Mouse (Mus musculus): ENCODE measurements around the gene Sync. TPM values are rescaled to one million over a fixed set of nuclear protein-coding genes. Genes with fewer than 3 reads are reported as not detected.
A peak's percentile ranks its signal among the peaks of the same experiment; 100 is the strongest.

Gene Sync
- total and polyA plus RNA-seq, 3 experiments = 0.31 to 0.43 TPM; not detected in 1

- TF ChIP-seq MXI1 (IDR thresholded peaks at IDR 0.05; ENCODE audit: low read depth, low read length) = peak; percentile 64; the same call in 1 of the 2 replicates
- TF ChIP-seq EP300 (IDR thresholded peaks at IDR 0.05; ENCODE audit: low read depth in 1 of 2, low read length in 2 of 2) = 0 out of 4 replicates have a peak, but pooled peaks of 1 of the 2 experiments have one; percentile 27
- TF ChIP-seq CTCF (IDR thresholded peaks at IDR 0.05 in 2 of 3, conservative IDR thresholded peaks at IDR 0.05 in 1 of 3; ENCODE audit: control insufficient read depth in 1 of 3, insufficient read depth in 1 of 3, low read depth in 2 of 3, low read length in 3 of 3, poor library complexity in 1 of 3, severe bottlenecking in 1 of 3) = no peak
- TF ChIP-seq TAL1 (IDR thresholded peaks at IDR 0.05; ENCODE audit: low read length) = no peak
- TF ChIP-seq POLR2AphosphoS2 (IDR thresholded peaks at IDR 0.05; ENCODE audit: low read length) = peak; percentile 44; the same call in 1 of the 2 replicates
- TF ChIP-seq ELF1 (IDR thresholded peaks at IDR 0.05; ENCODE audit: low read depth, low read length) = peak; percentile 92
- TF ChIP-seq MAFK (IDR thresholded peaks at IDR 0.05; ENCODE audit: borderline replicate concordance, low read depth, low read length) = no peak
- no peak for TF ChIP-seq POLR2AphosphoS5 (IDR thresholded peaks at IDR 0.05; ENCODE audit: borderline replicate concordance, low read depth, low read length)
- no peak for TF ChIP-seq MEF2A (IDR thresholded peaks at IDR 0.05; ENCODE audit: extremely low read depth, insufficient replicate concordance, low read depth, low read length, poor library complexity, severe bottlenecking)
- TF ChIP-seq ZC3H11A (IDR thresholded peaks at IDR 0.05; ENCODE audit: low read depth, low read length) = no peak; the same call in 1 of the 2 replicates
- no peak for TF ChIP-seq JUND (IDR thresholded peaks at IDR 0.05; ENCODE audit: low read depth, low read length)
- TF ChIP-seq GABPA (IDR thresholded peaks at IDR 0.05; ENCODE audit: low read depth, low read length) = no peak
- TF ChIP-seq ZNF384 (IDR thresholded peaks at IDR 0.05; ENCODE audit: low read depth, low read length) = no peak
- peak; percentile 59; the same call in 1 of the 2 replicates for TF ChIP-seq KAT2A (conservative IDR thresholded peaks at IDR 0.05; ENCODE audit: low read depth, low read length)
- peak; percentile 95 for TF ChIP-seq CHD1 (IDR thresholded peaks at IDR 0.05; ENCODE audit: low read depth, low read length)
- peak; percentile 80 for TF ChIP-seq ZMIZ1 (IDR thresholded peaks at IDR 0.05; ENCODE audit: low read depth, low read length)
Measured at GRCm38 (mm10) chr4:129335216-129336074, 48.0 kb downstream of the Sync start, which contains the start of the genes Rbbp4 and Zbtb8os (continued).

- no peaks in the 10 kb centered on the region for H3K27me3 ChIP-seq (ENCODE audit: control insufficient read depth in 1 of 2, insufficient read depth in 2 of 2, low read length in 2 of 2)
- no peak for DNase-seq (ENCODE audit: low read depth, low spot score)
- peaks cover 3 to 11% of the 10 kb centered on the region in 2 experiments for H3K4me1 ChIP-seq (ENCODE audit: control insufficient read depth in 1 of 2, insufficient read depth in 2 of 2, low read length in 2 of 2)
- H3K9ac ChIP-seq (ENCODE audit: control insufficient read depth, low read depth, low read length, poor library complexity, severe bottlenecking) = peak overlapping the region; percentile 97
- peak overlapping the region; percentile 99 for H3K27ac ChIP-seq (ENCODE audit: control insufficient read depth, low read depth, low read length)
- peaks cover 9 to 35% of the 10 kb centered on the region in 2 experiments for H3K36me3 ChIP-seq (ENCODE audit: control insufficient read depth in 1 of 2, insufficient read depth in 2 of 2, low read length in 2 of 2)
- TF ChIP-seq UBTF (IDR thresholded peaks at IDR 0.05; ENCODE audit: borderline replicate concordance, insufficient read depth, low read depth, low read length) (no peak), NRF1 (IDR thresholded peaks at IDR 0.05; ENCODE audit: insufficient read depth, low read depth, low read length, poor library complexity, severe bottlenecking) (no peak), HCFC1 (IDR thresholded peaks at IDR 0.05; ENCODE audit: low read depth, low read length) (no peak), ELF1 (IDR thresholded peaks at IDR 0.05; ENCODE audit: low read depth, low read length) (no peak), ETS1 (IDR thresholded peaks at IDR 0.05; ENCODE audit: low read depth, low read length) (0 out of 2 replicates have a peak, but pooled peaks have one; percentile 12), CHD2 (IDR thresholded peaks at IDR 0.05; ENCODE audit: low read length) (no peak), POLR2A (IDR thresholded peaks at IDR 0.05; ENCODE audit: control insufficient read depth in 1 of 2, insufficient read depth in 1 of 2, low read depth in 1 of 2, low read length in 2 of 2, poor library complexity in 1 of 2) (no peak), ZNF384 (IDR thresholded peaks at IDR 0.05; ENCODE audit: low read depth, low read length) (no peak)
- H3K4me3 ChIP-seq (ENCODE audit: control insufficient read depth in 1 of 2, insufficient read depth in 1 of 2, low read depth in 2 of 2, low read length in 2 of 2) = peak overlapping the region; percentile 79 to 81
- H3K79me2 ChIP-seq (ENCODE audit: control insufficient read depth, insufficient read depth, low read length, poor library complexity) = peaks cover 30% of the 10 kb centered on the region
- H3K9me3 ChIP-seq (replicated peaks; ENCODE audit: insufficient read depth, low read length) = no peaks in the 10 kb centered on the region
Measured at GRCm38 (mm10) chr4:129336291-129336690, 48.9 kb downstream of the Sync start.

Measured in MEL (cell line).